Mouse (Mus musculus) heart, adult 8-10 months (tissue): ENCODE measurements around the gene Gm43720. TPM values are rescaled to one million over a fixed set of nuclear protein-coding genes. Genes with fewer than 3 reads are reported as not detected.

Experiments used
- DNase-seq: peaks from one replicate; pipeline ENCODE4 v3.0.0; 2022; ENCODE audit warnings: low spot score
- total RNA-seq, 4 experiments: library from RNA; stranded (reverse); gene quantifications; 2 replicates each; pipeline ENCODE4 v1.2.4; 2022

Gene Gm43720
- total RNA-seq, 4 experiments from 2014 or later = not detected

DNA sequence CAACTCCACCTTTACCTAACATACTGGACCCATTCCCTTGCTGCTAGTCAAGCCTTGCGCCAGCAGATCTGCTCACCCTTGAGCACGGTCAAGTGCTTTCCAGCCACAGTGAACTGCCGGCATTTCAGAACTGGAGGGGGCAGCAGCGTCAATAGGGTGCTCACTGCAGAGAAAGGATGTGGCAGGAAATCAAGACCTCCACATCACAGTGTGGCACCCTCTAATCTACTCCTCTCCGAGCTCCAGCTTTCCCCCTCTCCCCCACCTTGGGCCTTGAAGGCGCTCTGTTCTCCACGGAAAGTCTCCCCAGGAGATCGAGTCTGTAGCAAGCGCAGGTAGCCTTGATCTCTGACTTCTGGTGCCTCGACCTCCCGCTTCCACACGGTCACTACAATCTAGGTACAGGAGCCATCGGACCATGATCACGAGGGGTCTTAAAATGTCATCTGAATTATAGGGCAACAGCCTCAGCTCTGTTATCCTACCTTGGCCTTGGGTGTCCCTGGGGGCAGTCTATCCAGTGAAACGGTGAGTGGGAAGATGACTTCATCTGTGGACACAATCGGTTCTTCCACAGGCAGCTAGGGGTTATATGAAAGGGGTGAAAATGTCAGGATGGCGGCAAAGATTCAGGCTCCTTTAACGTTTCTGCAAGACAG is 17.0 kb downstream of the Gm43720 start:
- no peak for DNase-seq

DNA sequence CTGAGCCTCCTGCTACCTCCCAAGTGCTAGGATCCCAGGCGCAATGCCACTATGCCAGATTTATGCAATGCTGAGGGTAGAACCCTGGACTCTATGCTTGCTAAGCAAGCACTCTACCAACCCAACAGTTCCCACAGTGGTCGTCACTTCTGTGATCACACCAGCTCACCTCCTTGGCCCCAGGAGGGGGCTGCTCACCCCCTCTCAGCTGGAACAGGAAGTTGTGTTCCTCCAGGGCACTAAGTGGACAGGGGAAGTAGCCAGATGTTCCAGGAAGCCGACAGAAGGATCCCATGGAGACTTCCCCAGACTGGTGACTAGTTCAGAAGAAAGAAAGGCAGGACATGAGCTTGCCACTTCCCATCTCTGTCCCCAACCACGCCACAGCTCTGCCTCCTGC is 17.8 kb downstream of the Gm43720 start:
- no peak for DNase-seq

DNA sequence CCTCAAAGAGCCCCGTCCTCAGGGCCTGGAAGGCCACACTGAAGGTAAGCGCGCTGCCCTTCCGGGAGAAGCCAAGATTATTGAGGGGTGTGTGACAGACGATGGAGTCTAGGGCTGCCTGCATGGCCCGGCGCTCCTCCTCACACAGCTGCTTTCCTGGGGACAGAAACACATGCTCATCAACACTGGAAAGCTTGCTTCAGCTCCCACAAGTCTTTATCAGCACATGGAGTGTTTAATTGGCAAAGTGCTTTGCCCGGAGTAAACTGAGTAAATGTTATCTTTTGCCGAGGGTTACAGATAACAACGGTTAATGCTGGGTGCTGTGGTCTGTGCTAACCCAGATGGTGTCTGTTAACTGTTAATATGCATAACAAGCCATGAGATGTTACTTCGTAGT is 18.9 kb downstream of the Gm43720 start:
- DNase-seq = no peak

DNA sequence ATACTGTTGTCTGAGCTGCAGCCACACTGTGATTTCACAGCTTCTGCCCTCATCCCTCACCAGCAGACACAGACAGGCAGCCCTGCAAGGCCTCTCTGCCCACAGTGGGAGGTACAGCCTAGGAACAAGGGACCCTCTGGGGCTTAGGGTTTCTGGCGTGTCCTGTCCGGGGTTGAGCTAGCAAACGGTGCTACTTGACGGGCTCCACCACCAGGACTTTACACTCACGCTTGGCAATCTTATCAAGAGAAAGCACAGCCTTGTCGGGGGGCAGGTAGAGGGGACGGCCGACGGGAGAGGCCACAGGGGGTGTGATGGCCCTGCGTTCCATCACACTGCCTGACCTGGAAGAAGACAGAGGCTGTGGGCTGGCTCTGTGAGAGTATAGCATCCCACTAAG is 19.7 kb downstream of the Gm43720 start:
- DNase-seq = no peak

DNA sequence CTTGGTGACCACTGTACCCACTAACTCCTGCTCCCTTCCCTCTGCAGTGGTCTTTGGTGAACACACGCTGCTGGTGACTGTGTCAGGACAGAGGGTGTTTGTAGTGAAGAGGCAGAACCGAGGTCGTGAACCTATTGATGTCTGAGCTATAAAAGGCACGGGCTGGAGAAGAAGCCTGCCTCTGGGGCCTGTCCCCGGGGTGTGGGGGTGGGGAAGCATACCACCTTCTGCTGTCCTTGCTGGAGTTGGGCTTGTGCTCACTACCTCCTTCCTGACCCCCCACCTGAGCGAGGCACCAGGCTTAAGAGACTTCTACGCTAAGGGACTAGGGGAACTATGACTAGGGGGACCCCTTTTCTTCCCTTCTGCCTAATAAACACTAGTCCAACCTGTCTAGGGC is 20.8 kb downstream of the Gm43720 start:
- no peak for DNase-seq

DNA sequence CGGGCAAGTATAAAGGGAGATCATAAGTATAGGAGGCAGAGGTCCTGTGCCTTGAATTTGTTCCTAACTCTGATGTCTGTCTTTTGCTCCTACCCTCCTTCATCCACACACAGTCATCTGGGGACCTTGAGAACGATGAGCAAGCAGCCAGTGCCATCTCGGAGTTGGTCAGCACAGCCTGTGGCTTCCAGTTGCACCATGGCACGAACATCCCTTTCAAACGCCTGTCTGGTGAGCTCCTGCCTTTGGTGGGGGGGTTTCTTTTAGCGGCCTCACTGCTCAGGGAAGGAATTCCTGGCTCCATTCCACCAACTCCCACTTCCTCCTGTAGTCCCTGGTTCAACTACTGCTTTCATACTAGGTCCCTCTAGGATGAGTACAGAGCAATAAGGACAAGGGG is 21.2 kb downstream of the Gm43720 start:
- DNase-seq = no peak

DNA sequence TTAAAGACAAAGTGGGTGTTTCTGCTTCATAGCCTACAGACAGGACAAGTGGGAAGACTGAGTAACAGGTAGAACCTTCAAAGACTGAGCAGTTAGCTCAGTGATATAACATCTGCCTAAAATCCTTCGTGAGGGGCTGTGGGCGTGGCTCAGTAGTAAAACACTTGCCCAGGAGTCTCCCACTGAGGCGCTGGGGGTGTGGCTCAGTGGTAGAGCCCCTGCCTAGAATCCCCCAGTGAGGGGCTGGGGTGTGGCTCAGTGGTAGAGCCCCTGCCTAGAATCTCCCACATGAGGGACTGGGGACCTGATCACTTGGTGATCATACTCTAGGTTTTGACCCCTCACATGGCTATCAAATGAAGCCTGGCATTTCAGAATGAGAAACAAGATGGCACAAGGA is 21.7 kb downstream of the Gm43720 start:
- DNase-seq = no peak

DNA sequence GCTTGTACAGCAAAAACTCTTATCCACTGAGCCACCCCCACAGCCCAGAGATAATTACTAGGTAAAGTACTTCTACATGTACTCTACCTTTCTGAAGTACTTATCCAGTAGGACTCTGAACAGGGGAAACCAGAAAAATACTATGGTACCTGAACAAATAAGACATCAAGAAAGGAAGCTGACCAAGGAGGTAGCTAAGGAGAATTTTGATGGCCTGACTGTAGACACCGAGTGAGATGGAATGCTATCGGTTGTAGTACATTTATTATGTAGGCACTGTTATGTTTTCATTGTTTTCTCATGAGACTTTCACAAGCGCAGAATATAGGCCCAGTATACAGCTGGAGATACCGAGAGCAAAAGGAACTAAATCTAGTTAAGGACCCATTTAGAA is 22.2 kb downstream of the Gm43720 start:
- no peak for DNase-seq

DNA sequence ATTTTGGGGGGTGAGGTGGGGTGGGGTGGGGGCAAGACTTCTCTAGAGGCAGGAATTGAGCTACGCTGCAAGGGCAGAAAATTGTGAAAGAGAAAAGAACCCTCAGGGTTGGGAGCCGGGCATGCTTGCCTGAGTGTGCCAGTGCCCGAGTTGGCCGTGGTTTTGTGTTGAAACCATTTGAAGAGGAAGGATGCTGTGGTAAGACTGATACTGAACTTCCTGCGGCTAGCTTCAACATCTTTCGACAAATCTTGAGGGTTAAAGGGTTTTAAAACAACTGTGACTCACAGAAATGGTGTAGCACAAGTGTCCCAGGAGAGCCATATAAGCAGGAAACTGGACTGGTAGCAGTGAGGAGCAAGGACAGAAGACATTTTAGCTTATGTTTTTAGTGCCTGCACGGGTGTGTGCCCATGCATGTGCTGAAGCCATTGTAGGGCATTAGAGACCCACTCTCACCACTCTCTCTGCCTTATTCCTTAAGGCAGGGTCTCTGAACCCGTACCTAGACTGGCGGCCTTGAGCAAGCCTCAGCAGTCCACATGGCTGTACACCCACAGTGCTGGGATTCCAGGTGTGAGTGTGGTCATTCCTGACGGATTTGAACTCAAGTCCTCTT is 22.7 kb downstream of the Gm43720 start:
- DNase-seq = no peak

DNA sequence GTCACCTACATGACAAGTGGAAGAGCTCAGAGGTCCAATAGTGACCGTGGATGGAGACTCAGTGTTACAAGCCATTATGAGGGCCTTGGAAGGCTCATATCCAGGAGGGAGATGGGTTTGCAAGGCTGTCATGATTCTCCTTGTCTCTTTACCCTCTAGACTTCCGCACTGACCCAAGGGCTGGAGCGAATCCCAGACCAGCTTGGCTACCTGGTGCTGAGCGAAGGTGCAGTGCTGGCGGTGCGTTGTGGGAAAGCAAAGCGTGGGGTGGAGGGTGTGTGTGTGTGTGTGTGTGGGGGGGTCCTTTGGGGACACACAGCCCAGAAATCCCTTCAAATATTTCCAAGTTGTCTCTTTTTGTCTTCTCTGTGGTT is 23.7 kb downstream of the Gm43720 start:
- DNase-seq = no peak

DNA sequence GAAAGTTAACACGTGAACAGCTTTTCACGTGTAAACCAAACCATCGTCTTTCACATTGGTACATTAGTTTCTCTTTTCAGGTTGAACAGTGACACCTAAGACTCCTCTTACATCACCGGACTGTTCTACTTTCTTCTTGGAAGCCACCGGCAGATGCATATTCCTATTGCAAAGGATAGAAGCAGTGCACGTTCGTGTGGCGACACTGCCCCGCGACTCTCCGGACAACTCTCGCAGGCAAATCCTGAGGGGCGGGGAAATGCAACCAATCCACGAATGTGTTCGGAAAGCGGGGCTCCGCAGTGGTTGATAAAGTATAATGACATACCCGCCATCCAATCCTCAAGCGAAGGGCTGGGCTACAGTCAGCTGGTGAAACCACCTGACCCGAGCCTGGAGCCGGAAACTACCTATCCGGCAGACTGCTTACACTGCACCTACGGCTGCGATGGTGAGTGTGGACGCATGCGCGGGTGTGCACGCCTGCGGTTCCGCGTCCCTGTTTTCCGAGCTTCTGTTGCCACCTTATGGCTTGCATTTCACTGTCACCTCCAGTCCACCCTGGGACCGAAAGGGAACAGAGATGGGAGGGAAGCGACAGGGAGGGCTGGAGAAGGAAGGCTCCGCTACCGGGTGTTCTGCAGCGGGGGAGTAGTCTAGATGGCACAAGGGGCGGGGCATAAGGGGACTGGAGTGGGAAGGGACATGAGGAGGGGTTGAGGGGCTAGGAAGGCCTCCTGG is 24.2 kb downstream of the Gm43720 start, which contains the start of gene Lamtor4:
Gene Lamtor4 (plus strand): TSS at position 130 of the 741 bp plus-strand sequence.
- peak; percentile 99 for DNase-seq

DNA sequence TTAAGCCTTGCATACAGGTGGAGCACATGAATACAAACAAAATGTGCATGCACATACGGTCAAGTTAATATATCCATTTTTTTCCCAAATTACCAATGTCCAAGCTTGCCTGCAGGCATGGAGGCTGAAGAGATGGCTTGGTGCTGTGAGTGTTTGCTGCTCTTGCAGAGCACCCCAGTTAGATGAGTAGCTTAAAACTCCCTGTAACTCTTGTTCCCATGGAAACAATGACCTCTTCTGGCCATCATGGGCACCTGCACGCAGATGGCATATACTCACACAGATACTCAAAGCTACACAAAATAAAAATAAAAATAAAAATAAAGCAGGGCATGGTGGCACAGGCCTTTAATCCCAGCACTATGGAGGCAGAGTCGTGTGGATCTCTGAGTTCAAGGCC is 26.7 kb downstream of the Gm43720 start:
- no peak for DNase-seq

DNA sequence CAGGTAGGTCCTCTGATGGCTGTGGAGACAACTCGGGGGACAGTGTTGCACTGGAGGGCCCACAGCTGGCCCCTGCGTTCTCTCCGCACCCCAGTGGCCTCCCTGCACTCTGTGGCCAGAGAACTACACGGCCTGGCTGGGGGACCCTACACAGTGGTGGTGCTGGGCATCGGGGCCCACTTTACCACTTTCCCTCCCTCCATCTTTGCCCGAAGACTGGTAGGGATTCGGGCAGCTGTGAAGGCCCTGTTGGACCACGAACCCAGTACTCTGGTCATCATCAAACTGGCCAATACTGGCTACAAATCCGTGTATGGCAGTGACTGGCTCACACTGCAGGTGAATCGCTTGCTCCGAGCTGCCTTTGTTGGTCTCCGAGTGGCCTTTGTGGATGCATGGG is 28.6 kb downstream of the Gm43720 start:
- DNase-seq = no peak

DNA sequence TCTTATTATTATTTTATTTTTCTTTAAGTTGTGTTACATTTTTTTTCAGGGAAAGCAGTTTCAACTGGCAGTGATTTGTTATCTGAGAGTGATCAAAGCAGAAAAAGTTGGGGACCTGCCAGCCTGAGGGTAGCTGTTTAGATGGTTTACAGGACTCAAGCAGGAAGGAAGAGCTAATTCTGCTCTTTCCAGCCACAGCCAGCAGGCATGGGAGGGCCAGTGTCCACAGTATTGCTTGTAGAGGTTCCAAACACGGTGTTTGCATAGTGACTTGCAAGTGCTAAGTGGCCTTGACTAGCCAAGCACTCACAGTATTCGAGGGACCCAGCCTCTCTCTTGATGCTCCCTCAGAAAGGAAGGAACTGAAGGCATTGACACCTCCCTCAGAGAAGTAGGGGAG is 38.2 kb downstream of the Gm43720 start:
- no peak for DNase-seq

DNA sequence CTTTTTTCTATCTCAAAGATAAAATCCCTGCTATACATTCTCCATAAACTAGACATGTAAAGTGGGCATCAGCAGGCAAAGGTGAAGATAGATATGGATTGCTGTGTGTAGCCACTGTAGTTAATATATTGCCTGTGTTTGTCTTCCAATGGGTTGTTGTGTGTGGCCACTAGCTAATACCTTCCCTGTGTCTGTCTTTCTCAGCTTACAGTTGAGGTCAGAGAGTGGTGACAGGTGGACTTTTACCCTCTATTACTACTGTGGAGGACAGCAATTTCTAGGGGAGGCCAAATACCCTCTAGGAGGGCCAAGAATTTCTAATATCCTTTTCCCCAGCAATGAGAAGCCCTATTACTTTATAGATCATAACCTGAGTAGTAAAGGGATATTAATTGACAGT is 45.5 kb downstream of the Gm43720 start:
- no peak for DNase-seq

DNA sequence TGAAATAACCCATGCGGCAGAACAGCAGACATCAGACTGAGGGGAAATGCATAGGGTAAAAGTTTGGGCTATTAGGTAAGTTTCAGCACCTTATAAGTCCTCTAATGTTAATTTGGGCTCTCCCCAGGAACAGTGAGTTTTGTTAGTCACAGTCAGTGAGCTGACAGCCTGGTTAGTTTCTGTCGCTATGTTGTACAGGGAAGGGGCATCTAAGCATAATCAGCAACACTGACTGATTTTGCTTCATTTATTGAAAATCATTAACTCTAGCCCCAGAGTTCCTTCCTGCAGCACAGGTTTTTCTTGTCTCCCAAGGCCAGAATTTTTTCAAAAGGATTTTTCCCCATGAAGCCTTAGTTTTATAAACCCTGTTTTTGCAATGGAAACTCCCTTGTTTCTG is 46.0 kb downstream of the Gm43720 start:
- DNase-seq = no peak

DNA sequence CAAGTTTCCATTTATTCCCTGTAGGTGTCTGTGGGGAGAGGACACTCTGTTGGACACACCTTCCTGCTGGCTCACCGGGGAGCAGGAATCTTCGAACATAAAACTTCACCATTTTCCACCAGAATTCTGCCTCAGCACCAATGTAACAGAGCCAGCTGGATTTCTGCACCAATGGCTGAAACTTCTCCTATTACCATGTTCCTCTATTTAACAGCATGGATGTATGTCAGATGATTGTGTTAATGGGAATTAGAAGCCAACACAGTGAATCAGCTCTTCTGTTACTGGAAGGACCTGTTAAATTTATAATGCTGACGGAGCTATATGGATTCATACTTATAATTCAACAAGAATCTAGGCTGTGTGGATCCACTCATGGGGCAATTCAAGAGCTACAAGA is 50.2 kb downstream of the Gm43720 start:
- DNase-seq = no peak

DNA sequence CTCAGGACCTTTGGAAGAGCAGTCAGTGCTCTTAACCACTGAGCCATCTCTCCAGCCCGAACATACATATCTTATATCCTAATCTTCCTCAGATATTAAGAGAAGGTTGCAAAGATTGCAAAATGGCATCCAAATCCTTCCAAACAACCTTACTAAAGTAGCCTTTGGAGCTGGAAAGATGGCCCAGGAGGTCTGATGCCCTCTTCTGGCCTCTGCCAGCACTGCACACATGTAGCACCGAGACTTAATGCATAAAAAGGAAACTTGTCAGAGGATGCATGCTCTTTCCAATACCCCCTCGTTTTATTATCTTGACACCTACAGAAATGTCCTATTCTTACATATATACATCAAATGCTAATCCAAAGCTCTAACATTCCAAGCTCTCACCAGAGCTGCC is 51.7 kb downstream of the Gm43720 start:
- no peak for DNase-seq

DNA sequence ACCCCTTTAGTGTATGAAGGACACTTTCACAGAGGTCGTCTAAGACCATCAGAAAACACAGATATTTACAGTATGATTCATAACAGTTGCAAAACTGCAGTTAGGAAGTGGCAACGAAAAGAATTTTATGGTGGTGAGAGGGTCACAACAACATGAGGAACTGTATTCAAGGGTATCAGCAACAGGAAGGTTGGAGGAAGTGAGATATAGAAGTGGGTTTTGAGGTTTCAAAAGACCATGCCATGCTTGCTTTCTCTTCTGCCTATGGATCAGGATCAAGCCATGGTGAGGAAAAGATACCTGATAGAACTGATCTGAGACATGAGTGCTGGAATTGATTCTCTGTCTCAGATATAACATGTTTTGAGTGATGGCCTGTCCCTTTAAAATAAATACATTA is 52.4 kb downstream of the Gm43720 start:
- DNase-seq = peak; percentile 34

DNA sequence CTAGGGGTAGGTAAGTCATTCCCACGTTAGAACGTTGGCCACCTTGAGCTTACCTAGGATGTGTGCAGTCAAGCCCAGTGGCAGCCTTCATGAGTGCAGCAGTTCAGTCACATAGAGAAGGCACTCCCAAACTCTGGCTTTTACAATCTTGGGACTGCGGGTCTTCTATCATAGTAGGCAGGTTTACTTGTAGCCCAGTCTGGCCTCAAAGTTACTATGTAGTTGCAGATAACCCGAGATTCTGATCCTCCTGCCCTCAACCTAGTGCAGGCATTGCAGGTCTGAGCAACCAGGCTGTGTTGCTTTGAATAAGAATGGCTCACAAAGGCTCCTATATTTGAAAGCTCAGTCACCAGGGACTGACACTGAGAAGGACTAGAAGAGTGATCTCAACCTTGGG is 53.3 kb downstream of the Gm43720 start:
- DNase-seq = no peak

DNA sequence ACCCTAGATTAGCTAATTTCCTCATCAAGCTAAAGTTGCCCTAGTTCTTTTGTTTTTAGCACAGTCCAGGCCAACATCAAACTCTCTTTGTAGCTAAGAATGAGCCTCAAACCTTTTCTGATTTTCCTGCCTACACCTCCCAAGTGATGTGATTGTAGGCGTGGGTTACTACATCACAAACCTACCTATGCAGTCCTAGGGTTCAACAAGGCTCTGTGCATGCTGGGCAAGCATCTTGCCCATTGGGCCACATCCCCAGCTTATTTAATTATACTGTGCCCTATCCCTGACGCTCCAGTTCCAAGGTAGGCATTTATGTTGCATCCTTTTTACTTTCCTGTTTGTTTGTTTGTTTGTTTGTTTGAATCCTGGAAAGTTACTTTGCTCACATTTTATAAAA is 54.1 kb downstream of the Gm43720 start, which contains the start of gene Nxpe5:
Gene Nxpe5 (plus strand): TSS at position 199 of the 400 bp plus-strand sequence.
- DNase-seq = no peak

DNA sequence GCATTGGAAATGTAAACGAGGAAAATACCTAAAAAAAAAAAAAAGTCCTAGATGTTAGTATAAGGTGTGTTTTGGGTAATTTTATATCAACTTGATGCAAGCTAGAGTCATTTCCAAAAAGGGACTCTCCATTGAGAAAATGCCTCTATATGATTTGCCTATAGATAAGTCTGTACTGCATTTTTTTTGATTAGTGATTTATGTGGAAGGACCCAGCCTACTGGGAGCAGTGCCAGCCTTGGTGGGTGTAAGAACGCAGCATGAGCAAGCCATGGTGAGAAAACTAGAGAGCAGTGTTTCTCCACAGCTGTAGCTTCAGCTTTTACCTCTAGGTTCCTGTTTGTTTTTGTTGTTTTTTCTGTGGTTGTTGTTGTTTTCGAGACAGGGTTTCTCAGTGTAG is 56.5 kb downstream of the Gm43720 start:
- no peak for DNase-seq

DNA sequence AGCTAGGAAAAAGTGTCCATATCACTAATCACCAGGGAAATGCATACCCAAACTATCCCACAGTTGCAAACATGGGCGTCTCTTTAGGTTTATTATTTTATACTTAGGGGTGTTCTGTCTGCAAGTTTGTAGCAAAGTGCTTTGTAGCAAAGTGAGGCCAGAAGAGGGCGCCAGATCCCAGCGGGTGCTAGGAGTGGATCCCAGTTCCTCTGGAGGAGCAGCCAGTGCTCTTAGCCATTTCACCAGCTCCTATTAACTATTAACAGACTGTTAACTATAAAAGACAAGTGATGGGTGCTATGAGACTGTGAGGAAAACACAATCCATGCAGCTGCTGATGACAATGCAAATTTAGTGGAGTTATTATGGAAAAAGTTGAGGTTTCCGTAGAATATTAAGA is 57.6 kb downstream of the Gm43720 start:
- DNase-seq = peak; percentile 78
